Mouse (Mus musculus) liver, adult 2 months (tissue): ENCODE measurements around the gene Zmynd8.

Experiments
- CTCF ChIP-seq: fragments of 200-500 bp; IDR thresholded peaks from 2 replicates; pipeline ENCODE4 v1.5.1; 2011; ENCODE audit warnings: low read depth, low read length, control low read depth
- POLR2A ChIP-seq: fragments of 200-500 bp; IDR thresholded peaks from 2 replicates; pipeline ENCODE4 v1.6.1; 2011; ENCODE audit warnings: low read length, control low read depth; ENCODE audit not compliant: insufficient read depth; ENCODE audit errors: extremely low read depth

- TF ChIP-seq CTCF, result no peak
- no peak for TF ChIP-seq POLR2A
Measured at GRCm38 (mm10) chr2:165893232-165893631, 5.6 kb downstream of the Zmynd8 start.
